Mouse (Mus musculus): ENCODE measurements around the gene Caskin2. TPM values are rescaled to one million over a fixed set of nuclear protein-coding genes. Genes with fewer than 3 reads are reported as not detected.

The Caskin2 gene
- total and polyA plus RNA-seq, 3 experiments, result 6.5 to 10.9 TPM; not detected in 1

DNA sequence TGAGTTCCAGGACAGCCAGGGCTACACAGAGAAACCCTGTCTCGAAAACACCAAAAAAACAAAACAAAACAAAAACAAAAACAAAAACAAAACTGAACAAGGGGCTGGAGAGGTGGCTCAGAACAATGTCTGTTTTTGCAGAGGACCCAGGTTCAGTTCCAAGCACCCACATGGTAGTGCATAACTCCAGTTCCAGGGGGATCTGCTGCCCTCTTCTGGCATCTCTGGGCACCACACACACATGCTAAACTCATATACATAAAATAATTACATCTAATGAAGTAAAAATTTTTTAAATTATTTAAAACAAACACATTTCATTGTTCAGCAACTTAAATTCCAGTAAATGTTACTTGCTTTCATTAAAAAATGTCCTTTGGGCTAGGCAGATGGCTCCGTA, 32.4 kb upstream of the Caskin2 start:
- TF ChIP-seq RAD21 (IDR thresholded peaks at IDR 0.05; ENCODE audit: low read depth, low read length) (peak; percentile 35), RCOR1 (IDR thresholded peaks at IDR 0.05; ENCODE audit: low read depth, low read length) (no peak), CHD1 (IDR thresholded peaks at IDR 0.05; ENCODE audit: low read depth, low read length) (no peak), CTCF (IDR thresholded peaks at IDR 0.05 in 2 of 3, conservative IDR thresholded peaks at IDR 0.05 in 1 of 3; ENCODE audit: control insufficient read depth in 1 of 3, insufficient read depth in 1 of 3, low read depth in 2 of 3, low read length in 3 of 3, poor library complexity in 1 of 3, severe bottlenecking in 1 of 3) (peak; percentile 19 to 49 (median 47); a peak in 4 of 6 replicates), MXI1 (IDR thresholded peaks at IDR 0.05; ENCODE audit: low read depth, low read length) (no peak), MEF2A (IDR thresholded peaks at IDR 0.05; ENCODE audit: extremely low read depth, insufficient replicate concordance, low read depth, low read length, poor library complexity, severe bottlenecking) (no peak), SMC3 (IDR thresholded peaks at IDR 0.05; ENCODE audit: low read depth, low read length) (peak; percentile 40), JUND (IDR thresholded peaks at IDR 0.05; ENCODE audit: low read depth, low read length) (no peak), GATA1 (IDR thresholded peaks at IDR 0.05; ENCODE audit: low read depth, low read length) (no peak), MYC (IDR thresholded peaks at IDR 0.05; ENCODE audit: low read depth, low read length) (peak; percentile 62; the same call in 1 of the 2 replicates), POLR2A (IDR thresholded peaks at IDR 0.05; ENCODE audit: control insufficient read depth in 1 of 2, insufficient read depth in 1 of 2, low read depth in 1 of 2, low read length in 2 of 2, poor library complexity in 1 of 2) (no peak), ZNF384 (IDR thresholded peaks at IDR 0.05; ENCODE audit: low read depth, low read length) (no peak), TBP (IDR thresholded peaks at IDR 0.05; ENCODE audit: low read depth, low read length) (no peak)
- Histone ChIP-seq H3K27ac (ENCODE audit: control insufficient read depth, low read depth, low read length) (no peak overlapping the region), H3K4me1 (ENCODE audit: control insufficient read depth in 1 of 2, insufficient read depth in 2 of 2, low read length in 2 of 2) (peaks cover 10 to 17% of the 10 kb centered on the region in 2 experiments), H3K9ac (ENCODE audit: control insufficient read depth, low read depth, low read length, poor library complexity, severe bottlenecking) (no peak overlapping the region), H3K27me3 (ENCODE audit: control insufficient read depth in 1 of 2, insufficient read depth in 2 of 2, low read length in 2 of 2) (no peaks in the 10 kb centered on the region), H3K79me2 (ENCODE audit: control insufficient read depth, insufficient read depth, low read length, poor library complexity) (no peaks in the 10 kb centered on the region), H3K36me3 (ENCODE audit: control insufficient read depth in 1 of 2, insufficient read depth in 2 of 2, low read length in 2 of 2) (peaks cover 0 to 14% of the 10 kb centered on the region in 2 experiments), H3K9me3 (replicated peaks; ENCODE audit: insufficient read depth, low read length) (no peaks in the 10 kb centered on the region), H3K4me3 (ENCODE audit: control insufficient read depth in 1 of 2, insufficient read depth in 1 of 2, low read depth in 2 of 2, low read length in 2 of 2) (no peak overlapping the region)
- DNase-seq (ENCODE audit: low read depth, low spot score), result no peak

DNA sequence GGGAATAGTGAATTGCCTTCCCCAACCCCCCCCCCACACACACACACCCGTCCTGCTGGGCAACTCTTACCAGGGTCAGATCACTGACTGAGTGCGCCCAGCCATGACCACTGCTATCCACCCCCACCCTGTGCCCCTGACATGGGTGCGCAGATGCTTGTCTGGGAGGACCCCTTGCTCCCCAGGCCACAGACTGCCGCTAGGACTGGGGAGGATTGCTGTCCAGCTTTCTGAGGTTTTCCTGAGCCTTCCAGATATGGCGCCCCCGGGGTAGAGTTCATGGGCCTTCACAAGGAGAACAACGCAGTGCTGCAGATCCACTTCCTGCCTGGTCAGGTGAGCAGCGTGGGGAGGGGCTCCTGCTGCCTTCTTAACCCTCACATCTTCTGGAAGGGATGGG, 30.8 kb upstream of the Caskin2 start:
- H3K4me1 ChIP-seq (ENCODE audit: control insufficient read depth in 1 of 2, insufficient read depth in 2 of 2, low read length in 2 of 2), result peaks cover 10 to 20% of the 10 kb centered on the region in 2 experiments
- no peak for DNase-seq (ENCODE audit: low read depth, low spot score)
- no peak overlapping the region for H3K27ac ChIP-seq (ENCODE audit: control insufficient read depth, low read depth, low read length)
- H3K9ac ChIP-seq (ENCODE audit: control insufficient read depth, low read depth, low read length, poor library complexity, severe bottlenecking), result no peak overlapping the region
- H3K27me3 ChIP-seq (ENCODE audit: control insufficient read depth in 1 of 2, insufficient read depth in 2 of 2, low read length in 2 of 2), result no peaks in the 10 kb centered on the region
- peaks cover 0 to 14% of the 10 kb centered on the region in 2 experiments for H3K36me3 ChIP-seq (ENCODE audit: control insufficient read depth in 1 of 2, insufficient read depth in 2 of 2, low read length in 2 of 2)
- TF ChIP-seq MEF2A (IDR thresholded peaks at IDR 0.05; ENCODE audit: extremely low read depth, insufficient replicate concordance, low read depth, low read length, poor library complexity, severe bottlenecking) (no peak), ZMIZ1 (IDR thresholded peaks at IDR 0.05; ENCODE audit: low read depth, low read length) (no peak), RCOR1 (IDR thresholded peaks at IDR 0.05; ENCODE audit: low read depth, low read length) (no peak), EP300 (IDR thresholded peaks at IDR 0.05; ENCODE audit: low read depth in 1 of 2, low read length in 2 of 2) (no peak), ZKSCAN1 (IDR thresholded peaks at IDR 0.05; ENCODE audit: low read depth, low read length) (no peak), MAX (IDR thresholded peaks at IDR 0.05; ENCODE audit: low read length) (no peak), TBP (IDR thresholded peaks at IDR 0.05; ENCODE audit: low read depth, low read length) (no peak), POLR2AphosphoS5 (IDR thresholded peaks at IDR 0.05; ENCODE audit: borderline replicate concordance, low read depth, low read length) (no peak), MAFK (IDR thresholded peaks at IDR 0.05; ENCODE audit: borderline replicate concordance, low read depth, low read length) (no peak), UBTF (IDR thresholded peaks at IDR 0.05; ENCODE audit: borderline replicate concordance, insufficient read depth, low read depth, low read length) (no peak), RAD21 (IDR thresholded peaks at IDR 0.05; ENCODE audit: low read depth, low read length) (no peak), USF2 (IDR thresholded peaks at IDR 0.05; ENCODE audit: borderline replicate concordance in 1 of 2, insufficient read depth in 1 of 2, low read depth in 1 of 2, low read length in 2 of 2) (no peak), GABPA (IDR thresholded peaks at IDR 0.05; ENCODE audit: low read depth, low read length) (no peak), CTCF (IDR thresholded peaks at IDR 0.05 in 2 of 3, conservative IDR thresholded peaks at IDR 0.05 in 1 of 3; ENCODE audit: control insufficient read depth in 1 of 3, insufficient read depth in 1 of 3, low read depth in 2 of 3, low read length in 3 of 3, poor library complexity in 1 of 3, severe bottlenecking in 1 of 3) (no peak), TCF12 (IDR thresholded peaks at IDR 0.05; ENCODE audit: low read depth, low read length) (no peak)
- no peaks in the 10 kb centered on the region for H3K9me3 ChIP-seq (replicated peaks; ENCODE audit: insufficient read depth, low read length)
- H3K79me2 ChIP-seq (ENCODE audit: control insufficient read depth, insufficient read depth, low read length, poor library complexity), result no peaks in the 10 kb centered on the region
- H3K4me3 ChIP-seq (ENCODE audit: control insufficient read depth in 1 of 2, insufficient read depth in 1 of 2, low read depth in 2 of 2, low read length in 2 of 2), result no peak overlapping the region

Data from MEL (cell line).